Mouse (Mus musculus) thymus, adult 2 months (tissue): ENCODE measurements around the gene Cd164.

ENCODE experiments used
- CTCF ChIP-seq: fragments of 200-500 bp; IDR thresholded peaks from 2 replicates; pipeline ENCODE4 v1.5.1; 2012; ENCODE audit warnings: mild to moderate bottlenecking, control low read depth, low read length, moderate library complexity, borderline replicate concordance; ENCODE audit not compliant: control insufficient read depth, poor library complexity, insufficient read depth; ENCODE audit errors: extremely low read depth
- POLR2A ChIP-seq: fragments of 200-500 bp; IDR thresholded peaks from 2 replicates; pipeline ENCODE4 v1.6.1; 2012; ENCODE audit warnings: mild to moderate bottlenecking, low read length, control low read depth, moderate library complexity; ENCODE audit not compliant: control insufficient read depth, poor library complexity, insufficient read depth; ENCODE audit errors: extremely low read depth

GRCm38 (mm10) chr10:41546396-41547165 lies 27.4 kb downstream of the Cd164 start:
- TF ChIP-seq CTCF (no peak), POLR2A (no peak)
